Mouse (Mus musculus): ENCODE data around the gene Olfr1102.

Olfr1102 gene

DNA sequence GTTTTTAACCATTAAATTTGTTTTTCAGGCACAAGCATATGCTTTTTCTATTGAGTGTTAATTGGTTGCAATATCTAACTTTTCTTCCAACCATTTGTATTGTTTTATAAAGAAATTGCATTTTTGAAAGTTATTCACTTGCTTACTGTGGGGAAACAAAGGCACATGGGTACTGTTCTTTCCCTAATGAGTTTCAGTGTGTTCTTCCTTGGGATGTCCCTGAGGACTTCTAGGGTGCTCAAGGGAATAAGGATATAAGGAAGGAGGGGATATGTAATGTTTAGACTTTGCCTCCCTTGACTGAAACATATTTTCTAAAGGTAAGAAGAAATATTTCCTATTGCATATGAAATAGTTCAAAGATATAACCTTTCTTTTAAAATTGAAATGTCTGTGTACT, at the start of gene Olfr1102:
Gene Olfr1102 (plus strand): TSS at position 301 of the 400 bp plus-strand sequence.
- DNase-seq: no peak

DNA sequence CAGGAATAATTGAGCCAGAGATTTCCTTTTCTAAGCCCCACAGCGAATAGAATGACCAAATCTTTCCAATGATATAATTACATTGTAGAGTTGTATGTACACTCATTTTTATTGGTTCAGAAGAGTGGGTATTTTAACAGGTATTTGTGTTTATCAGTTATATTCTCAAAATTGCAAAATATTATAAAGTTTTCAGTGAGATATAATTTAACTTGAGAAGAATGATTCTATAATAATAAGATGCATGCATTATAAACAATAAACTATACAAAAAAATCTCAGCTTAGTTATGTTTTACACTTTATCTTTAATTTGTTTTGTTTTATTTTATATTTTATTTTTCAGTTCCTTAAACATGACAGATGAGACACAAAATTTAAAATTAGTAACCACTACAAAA, 37.6 kb upstream of the Olfr1102 start, which contains the start of gene Olfr1099:
Gene Olfr1099 (minus strand): TSS at position 101 of the 400 bp plus-strand sequence.
- no peak for DNase-seq

DNA sequence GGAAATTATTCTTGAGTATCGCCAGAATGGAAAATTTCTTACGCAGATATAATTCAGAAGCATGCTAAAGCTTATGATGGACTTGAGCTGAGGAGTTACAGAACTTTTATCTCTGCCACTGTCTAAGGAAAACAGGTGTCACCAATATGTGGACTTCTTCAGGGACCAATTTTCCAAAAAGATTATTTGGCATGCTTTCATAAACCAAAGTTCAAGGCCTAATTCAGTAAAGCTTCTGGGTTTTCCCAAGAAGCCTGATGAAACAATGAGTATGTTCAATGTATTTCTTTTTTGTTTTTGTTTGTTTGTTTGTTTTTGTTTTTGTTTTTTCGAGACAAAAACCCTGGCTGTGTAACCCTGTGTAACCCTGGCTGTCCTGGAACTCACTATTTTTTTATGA, 18.3 kb upstream of the Olfr1102 start, which contains the start of gene Olfr1100:
Gene Olfr1100 (minus strand): TSS at position 101 of the 400 bp plus-strand sequence.
- DNase-seq: no peak

DNA sequence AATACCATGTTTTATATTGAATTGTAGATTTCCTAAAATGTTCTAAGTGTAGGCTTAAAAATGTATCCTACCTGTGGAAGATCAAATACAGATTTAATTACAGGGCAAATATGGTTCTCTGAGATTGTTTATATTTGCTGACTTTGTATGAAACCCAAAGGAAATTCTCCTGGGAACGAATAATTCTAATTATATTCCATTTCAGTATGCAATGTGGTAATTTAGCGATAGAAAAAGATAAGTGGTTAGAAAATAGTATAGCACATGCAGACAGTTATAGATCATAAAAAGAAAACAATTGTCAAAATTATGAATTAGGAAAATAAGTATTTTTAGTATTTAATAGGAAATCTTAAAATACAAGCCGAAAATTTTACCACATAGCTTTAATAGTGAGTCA, 7.1 kb upstream of the Olfr1102 start, which contains the start of gene Olfr1101:
Gene Olfr1101 (minus strand): TSS at position 101 of the 400 bp plus-strand sequence.
- no peak for DNase-seq

DNA sequence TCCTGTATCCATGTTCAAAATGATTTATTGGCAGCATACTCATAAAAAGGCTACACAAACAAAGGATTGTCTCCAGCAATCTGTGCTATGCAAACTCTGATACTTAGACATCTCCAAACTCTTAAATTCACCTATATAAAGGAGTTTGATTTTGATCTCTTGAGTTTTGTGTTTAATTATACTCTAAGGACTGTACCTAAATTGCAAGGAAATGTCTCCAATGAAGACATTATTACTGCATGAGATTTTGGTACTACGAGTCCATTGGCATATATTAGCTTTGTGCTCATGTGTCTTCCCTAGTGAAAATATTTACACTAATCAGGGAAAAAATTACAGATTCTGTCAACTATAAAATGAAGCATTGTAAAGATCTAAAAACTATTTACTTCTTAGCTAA, 28.8 kb downstream of the Olfr1102 start, which contains the start of gene Olfr1104:
Gene Olfr1104 (minus strand): TSS at position 101 of the 400 bp plus-strand sequence.
- no peak for DNase-seq

DNA sequence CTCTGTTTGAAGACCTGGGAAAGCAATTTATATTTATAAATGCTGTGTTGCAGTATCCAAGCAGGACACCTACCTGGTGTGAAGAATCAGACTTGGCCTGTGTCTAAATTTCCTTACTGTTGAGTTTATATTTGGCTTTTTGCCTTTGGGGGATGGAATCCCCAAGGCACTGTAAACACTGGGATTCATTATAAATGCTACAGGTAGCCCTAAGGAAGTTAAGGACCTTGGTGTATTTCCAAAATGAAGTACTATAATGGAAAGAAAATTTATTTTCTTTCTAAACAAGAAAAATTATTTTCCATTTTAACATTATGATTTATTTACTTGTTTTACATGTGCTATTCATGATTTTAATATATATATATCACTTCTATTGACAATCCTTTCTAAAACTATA, 38.2 kb downstream of the Olfr1102 start, which contains the start of gene Olfr1105:
Gene Olfr1105 (minus strand): TSS at position 101 of the 400 bp plus-strand sequence.
- DNase-seq: no peak

DNA sequence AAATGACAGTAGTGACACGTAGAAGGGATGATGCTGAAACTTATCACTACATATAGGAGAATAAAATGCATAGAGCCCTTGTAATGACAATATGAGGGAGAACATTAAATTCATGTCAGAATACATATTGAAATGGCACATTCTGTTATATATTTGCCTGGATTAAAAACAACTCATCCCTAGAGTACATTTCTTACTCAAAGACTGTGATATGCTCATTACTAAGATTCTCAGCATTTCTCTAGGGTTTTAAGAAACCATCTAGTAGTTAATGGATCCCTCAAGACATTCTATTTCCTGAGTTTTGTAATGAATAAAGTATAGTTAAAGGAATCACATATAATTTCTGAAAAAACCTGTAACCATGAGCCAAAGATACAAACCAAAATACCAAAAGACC, 54.0 kb downstream of the Olfr1102 start, which contains the start of gene Olfr1106:
Gene Olfr1106 (minus strand): TSS at position 101 of the 400 bp plus-strand sequence.
- no peak for DNase-seq

Measured in cerebellum, postnatal 14 days (tissue).